Mouse (Mus musculus) gonadal fat pad, adult 2 months (tissue): ENCODE measurements around the gene Enpp3. TPM values are rescaled to one million over a fixed set of nuclear protein-coding genes. Genes with fewer than 3 reads are reported as not detected.

Source experiments
- DNase-seq: peaks from one replicate; pipeline ENCODE4 v3.0.0-alpha.2; 2012; ENCODE audit warnings: low read depth
- polyA plus RNA-seq: library from polyadenylated mRNA; depleted of rRNA; stranded (reverse); fragments of >200 nt; gene quantifications from 2 replicates; pipeline ENCODE4 v1.2.3, GENCODE M21; 2012; rRNA removed

The Enpp3 gene
- 2.4 and 2.5 TPM in 2 replicates for polyA plus RNA-seq

DNA sequence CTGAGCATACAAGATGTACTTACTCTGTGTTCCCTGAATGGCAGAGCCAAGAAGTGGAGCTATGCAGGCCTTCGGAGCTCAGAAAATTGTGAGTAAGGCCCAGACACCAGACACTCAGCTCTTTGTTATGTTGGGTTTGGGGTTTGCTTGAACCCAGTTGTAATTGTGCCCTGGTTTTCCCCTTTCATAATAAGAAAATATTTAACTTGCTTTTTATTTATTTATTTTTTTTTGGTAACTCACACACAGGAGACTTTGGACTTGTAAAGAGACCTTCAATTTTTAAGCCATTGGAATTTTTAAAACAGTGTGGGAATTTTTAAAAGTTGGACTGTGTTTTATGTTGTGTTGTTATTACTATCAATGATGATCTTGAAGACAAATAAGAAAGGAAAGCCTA lies at the start of gene Enpp3:
Gene Enpp3 (minus strand): TSS at position 148 of the 400 bp plus-strand sequence.
- no peak for DNase-seq

DNA sequence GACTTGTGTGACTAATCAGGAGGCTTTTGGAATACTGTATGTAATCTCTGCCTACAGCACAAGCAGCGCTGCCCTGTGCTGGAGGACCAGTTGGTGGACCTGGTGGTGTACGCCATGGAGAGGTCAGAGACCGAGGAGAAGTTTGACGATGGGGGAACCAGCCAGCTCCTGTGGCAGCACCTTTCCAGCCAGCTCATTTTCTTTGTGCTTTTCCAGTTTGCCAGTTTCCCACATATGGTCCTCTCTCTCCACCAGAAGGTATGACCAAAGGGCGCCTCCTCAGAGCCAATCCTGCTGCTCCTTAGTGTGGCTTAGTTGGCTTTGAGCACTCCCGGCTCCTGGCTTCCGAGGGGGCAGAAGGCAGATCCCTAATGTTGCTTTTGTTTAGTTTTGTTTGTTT lies 45.7 kb upstream of the Enpp3 start:
- DNase-seq: no peak

DNA sequence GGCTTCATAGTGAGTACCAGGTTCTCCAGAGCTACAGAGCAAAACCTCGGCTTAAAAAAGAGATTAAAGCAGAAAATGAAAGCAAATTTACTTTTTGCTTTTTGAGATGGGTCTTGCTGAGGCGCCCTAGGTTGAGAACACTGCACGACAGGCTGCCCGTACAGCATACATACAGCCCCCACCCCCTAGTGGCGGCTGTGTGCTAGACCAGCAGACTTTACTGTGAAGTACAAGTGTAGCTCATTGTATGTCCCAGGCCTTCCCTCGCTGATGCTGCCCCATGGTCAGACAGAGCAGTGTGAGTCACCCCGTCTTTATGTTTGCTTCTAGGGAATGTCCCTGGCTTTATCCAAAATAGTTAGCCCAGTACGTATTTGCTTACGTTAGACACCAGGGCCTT lies 43.4 kb upstream of the Enpp3 start:
- DNase-seq: no peak

DNA sequence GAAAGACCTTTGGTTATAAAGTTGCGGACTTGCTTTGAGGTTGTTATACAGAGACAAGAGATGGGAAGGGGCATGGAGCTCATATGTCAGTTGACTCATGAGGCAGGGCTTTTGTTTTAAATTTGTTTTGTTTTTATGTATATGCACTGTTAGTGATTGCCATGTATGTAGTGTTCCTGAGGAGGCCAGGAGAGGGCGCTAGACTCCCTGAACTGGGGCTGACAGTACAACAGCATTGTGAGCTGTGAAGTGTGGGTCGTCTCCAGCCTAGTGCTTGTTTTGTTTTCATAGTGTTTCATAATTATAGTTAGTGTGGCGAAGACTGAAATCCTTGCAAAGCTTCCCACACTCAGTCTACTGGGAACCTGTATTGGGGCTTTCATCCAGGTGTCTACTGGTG lies 31.0 kb upstream of the Enpp3 start:
- DNase-seq: no peak

DNA sequence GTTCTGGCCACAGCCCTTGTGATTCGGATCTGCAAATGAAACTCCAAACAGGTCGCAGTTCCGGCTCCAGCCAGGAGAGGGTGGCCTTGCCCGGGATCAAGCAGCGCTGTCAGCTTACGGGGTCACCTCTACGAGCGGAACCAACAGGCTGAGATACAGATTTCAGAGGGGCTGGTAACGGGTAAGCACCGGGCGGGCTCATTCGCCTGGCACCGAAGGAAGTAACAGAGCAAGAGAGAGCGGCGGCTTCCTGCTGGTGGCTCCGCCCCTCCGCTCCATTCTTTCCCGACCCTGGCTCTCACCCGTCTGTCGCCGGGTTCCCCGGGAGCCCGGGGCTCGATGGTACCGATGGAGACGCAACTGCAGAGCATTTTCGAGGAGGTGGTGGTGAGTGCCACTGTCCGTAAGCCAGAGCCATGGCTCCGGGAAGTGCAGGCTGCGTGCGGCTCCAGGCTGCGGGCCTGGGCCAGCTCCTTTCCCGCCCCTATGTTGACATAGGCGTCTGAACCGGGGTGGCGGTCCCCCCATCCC lies 27.2 kb upstream of the Enpp3 start, which contains the start of gene Med23:
Gene Med23 (plus strand): TSS at position 227 of the 531 bp plus-strand sequence.
- DNase-seq: peak; percentile 67

DNA sequence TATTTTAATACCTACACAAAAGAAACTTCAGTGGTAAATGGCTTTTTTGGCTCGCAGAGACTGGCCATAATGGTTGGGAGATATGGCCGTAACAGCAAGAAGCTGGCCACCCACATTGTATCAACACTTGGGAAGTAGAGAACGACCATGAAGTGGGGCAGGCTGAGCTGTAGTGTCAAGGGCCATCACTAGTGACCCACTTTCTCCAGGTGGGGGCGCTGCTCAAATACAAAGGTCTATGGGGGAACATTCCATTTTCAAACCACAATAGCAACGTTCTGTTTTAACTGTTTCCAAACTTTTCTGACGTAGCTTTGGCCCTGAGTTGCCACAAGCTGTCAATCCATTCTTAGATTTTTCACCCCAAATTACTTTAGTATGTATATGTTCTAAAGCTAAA lies 21.8 kb upstream of the Enpp3 start:
- DNase-seq: no peak

DNA sequence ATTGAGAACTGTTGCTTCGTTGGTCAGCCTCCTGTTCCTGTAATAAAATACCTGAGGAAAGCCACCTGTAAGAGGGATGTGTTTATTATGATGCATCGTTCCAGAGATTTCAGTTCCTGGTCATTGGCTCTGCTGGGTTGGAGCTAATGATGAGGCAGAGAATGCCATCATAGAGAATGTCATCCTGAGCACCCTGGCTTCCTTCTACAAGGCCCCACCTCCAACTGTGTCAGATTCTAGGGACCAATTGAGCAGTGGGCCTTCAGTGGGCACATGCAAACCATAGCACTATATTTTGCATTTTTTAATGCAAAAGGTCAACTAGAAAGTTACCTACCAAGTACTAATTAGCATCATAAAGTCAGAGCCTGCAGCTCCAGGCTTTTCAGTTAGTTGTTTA lies 20.5 kb upstream of the Enpp3 start:
- no peak for DNase-seq

DNA sequence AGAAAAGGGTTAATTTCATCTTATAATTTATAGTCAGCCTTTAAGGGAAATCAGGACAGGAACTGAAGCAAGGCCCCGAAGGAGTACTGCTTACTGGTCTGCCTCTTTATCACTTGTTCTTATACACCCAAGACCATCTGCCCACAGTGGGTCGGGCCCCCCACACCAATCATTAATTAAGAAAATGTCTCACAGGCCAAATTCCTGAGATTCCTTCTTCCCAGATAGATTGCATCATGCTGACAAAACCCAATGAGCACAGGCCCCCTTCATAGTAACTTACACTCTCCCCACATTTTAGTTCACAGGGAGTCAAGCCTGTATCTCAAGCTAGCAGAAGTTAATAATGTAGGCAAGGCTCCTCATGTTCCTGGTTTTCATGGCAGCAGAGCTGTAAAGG lies 625 bp downstream of the Enpp3 start:
- DNase-seq: no peak

DNA sequence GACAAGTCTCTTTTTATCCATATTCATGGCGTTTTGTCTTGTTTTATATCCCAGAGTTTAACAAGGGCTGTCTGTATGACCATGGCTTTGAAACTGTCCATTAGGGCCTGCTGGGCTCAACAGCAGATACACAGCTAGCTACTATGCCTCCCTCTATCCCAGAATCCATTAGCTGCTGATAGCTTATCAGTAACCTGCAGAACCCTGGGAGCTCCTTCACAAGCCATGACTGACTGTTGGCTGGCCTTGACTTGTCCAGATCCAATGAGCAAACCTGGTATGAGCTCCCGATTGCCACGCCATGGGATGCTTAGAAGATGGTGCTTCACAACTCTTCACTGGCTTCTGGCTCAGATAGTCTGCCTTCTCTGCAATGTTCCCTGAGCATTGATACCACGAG lies 1.8 kb downstream of the Enpp3 start:
- DNase-seq: no peak

DNA sequence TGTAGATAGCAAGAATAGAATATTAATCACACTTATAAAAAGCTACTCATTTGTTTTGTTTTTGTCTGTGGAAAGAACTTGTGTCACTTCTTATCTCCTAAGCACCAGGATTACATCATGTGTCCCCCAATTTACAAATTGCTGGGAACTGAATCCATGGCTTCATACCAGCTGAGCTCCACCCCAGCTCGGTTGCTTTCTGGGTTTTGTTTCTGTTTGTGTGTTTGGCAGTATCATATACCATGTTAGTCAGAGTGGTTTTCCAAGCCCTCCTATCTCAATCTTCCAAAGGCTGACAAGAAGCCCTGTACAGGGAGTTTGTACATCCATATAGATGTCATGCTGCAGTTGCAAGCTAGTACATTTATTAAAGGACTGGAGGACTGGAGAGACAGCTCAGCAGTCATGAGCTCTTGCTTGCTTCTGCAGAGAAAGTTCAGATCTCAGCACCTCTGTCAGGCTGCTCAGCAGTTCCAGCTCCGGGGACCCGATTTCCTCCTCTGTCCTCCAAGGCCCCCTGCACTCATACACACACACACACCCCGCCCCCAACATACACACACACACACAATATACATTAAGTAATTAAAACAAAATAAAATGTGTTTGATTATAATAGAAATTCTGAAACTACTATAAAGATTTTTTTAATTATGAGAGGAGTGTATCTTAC lies 6.1 kb downstream of the Enpp3 start:
- DNase-seq: no peak

DNA sequence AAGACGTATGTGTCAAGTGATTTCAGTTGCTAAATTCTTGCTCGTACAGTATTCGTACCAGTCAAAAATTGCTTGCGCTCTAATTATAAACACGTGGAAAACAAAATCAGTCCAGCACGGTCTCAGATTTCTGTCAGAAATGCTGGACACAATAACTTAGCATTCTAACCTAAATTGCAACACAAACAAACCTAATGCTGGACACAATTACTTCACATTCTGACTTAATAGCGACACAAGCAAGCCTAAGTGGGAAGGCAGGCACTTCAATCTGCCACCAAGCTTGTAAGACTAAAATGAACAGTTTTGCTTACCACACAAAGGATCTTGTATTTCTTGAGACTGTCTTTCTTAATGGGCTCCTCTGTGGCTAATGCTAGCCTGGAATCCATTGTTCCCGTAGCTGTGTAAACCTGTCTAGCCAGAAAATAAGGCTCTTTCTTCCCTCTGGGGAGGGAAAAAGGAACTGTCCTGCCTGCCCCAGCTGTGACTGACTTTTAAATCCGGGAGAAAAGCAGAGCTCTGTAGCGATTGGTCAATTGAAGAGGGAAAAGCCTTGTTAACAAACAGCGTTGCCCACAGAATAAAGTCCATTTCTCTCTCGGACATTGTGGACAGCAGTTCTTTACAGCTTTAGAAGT lies 6.8 kb downstream of the Enpp3 start:
- peak; percentile 28 for DNase-seq

DNA sequence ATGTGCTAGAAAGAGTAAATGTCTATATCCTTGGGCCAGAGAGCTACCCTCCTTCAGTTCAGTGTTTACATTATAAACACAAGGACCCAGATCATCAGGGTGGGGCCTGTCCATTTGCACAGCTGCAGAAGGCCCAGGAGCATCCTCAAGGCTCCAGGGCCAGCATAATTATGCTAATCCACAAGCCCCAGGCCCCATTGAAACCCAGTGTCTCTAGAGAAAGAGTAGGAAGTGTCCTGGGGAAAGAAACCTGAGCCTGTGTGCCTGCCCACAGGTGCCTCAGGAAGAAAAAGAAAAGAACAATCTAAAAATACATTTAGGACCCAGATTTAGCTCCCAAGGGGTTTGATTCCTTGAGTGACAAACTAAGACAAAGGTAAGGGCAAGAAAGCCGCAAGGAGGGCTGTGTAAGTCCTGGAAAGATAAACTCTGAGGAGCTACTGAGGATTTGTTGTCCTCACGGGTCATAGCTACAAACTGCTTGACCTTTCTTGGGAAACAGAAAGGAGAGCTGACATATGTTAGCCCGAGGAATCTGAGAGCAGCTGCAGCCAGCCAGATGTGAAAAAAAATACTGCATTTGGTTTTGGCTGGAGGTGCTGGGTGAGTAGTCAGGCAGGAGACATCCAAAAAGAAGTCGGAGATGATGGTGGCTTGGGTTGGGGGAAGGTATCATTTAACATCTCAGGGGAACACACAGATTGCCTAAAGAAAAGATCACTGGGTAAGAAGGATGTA lies 7.8 kb downstream of the Enpp3 start:
- DNase-seq: no peak

DNA sequence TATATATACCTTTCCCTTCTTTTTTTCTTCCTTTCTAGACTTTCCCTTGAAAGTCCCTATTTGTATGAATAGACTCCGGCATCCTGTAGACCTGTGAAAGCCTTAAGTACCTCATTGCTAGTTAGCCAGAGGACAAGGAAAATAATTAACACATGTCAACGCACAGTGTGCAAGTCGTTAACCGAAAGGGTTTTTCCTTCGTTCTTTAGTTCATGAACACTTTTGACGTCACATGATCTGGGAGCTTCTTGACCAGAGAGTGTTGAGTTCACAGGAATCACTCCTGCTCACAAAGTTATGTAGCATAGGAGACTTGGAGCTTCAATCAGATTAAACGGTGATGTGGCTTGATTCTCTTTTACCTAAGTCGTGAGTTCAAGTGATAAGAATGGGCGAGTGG lies 10.3 kb downstream of the Enpp3 start:
- no peak for DNase-seq

DNA sequence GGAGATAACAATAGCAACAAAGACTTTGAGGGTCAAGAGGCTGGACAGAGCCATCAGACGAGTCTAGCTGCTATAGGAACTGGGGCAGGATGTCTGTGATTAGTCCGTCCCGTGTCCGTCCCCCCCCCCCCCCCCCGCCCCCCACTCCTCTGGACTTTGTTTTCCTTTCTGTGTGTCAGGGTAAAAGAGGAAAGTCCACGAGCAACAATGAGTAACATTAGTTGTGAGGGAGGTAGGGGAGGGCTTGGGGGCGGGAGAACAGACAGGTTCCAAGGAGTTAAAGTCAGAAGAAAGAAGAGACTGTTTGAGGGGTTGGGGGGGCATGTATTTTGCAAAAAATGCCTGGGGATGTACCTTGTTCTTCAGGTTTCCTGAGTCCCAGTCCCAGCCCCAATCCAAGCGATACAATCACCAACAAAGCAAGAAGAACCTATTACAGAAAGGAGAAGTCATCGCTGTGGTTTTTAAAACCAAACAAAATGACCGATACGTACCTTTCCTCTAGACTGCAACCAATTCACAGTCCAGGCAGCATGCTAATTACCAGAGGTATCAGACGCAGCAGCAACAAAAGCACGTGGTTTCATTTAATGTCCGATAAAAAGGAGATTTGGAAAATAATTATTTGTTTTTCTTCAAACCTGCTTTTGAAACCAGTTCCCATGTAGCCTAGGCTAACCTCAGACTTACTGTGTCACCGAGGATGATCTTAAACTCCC lies 11.1 kb downstream of the Enpp3 start:
- no peak for DNase-seq

DNA sequence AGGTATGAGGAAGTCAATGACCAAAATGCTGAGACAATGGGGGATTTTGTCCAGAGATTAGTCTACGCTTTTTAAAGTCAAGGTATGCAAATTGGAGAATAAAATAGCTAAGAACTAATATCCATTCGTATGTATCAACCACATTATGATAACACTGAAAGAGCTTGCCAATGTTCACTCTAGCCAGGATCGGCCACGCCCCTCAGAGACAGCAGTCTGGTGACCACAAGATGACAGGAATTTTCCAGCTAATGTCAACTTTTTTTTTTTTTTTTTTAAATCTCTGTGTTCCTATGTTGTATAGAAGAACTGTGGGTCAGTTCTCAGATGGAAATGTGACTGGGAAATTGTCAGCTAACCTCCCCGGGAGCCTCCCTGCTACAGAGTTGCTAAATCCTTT lies 12.2 kb downstream of the Enpp3 start:
- DNase-seq: no peak

DNA sequence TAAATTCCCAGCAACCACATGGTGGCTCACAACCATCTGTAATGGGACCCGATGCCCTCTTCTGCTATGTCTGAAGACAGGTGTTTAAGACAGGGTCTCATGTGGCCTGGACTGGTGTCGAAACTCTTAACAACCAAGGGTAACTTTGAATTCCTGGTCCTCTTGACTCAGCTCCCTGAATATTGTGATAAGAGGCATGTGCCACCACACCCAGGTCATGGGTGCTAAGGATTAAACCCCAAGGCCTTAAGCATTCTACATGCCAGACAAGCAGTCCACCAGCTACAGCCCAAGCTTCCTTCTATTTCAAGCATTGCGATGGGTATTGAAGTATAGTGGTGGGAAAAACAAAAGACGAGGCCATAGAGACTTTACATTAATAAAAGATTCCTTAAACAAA lies 14.5 kb downstream of the Enpp3 start:
- no peak for DNase-seq

DNA sequence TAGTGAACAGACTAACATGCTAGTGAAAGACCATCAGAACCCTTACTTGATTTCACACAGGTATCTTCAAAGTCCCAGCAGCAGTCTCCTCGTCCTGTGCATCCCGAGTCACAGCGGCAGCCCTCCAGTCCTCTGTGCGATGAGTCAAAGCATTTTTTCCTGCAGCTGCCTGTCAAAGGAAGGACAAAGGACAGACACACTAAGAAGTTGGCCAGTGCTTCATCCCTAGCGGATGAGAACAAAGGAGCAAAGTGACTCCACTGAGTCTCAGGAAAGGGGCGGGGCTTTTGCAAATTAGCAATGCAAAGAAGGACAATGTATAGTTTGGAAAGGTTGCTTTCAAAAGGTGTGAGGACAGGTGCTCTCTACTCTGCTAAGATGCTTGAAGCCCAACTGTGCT lies 16.5 kb downstream of the Enpp3 start:
- no peak for DNase-seq

DNA sequence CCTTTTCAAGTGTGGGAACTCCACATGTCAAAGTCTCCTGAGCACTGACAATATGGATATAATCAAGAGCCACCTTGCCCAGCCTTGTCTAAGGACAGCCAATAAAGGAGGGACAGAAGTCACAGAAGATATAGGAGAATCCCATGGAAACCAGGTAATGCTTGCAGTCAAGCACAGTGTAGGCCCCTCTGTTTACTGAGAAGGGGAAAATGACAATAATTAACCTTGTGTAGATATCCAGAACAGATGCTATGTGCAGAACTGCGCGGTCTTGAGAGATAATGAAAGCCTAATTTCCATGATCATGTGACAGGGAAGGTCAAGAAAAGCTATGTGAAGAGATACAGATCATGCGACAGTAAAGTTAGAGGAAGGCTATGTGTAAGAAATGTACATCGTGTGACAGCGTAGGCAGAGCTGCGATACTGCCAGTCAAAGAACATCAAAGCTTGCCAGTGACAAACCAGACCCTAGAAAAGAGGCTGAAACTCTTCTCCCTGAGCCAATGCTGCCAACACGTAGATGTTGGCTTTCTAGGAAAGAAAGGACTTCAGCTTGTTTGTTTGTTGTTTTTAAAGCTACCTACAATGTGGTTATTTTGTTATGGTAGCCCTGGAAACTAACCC lies 17.1 kb downstream of the Enpp3 start:
- no peak for DNase-seq

DNA sequence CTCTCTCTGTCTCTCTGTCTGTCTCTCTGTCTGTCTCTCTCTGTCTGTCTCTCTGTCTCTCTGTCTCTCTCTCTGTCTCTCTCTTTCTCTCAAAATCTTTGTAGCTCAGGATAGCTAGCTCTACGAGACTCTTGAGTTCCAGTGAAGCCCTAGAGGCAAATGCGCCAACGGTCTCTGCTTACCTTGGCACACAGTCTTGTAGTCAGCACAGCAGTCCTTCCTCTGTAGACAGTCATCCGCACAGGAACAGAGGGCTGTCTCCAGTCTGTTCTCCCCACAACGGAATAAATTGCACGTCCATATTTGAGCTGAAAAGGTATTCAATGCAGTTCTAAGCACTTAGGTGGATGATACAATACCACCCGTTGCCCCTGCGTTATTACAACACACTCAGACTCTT lies 18.0 kb downstream of the Enpp3 start:
- DNase-seq: no peak

DNA sequence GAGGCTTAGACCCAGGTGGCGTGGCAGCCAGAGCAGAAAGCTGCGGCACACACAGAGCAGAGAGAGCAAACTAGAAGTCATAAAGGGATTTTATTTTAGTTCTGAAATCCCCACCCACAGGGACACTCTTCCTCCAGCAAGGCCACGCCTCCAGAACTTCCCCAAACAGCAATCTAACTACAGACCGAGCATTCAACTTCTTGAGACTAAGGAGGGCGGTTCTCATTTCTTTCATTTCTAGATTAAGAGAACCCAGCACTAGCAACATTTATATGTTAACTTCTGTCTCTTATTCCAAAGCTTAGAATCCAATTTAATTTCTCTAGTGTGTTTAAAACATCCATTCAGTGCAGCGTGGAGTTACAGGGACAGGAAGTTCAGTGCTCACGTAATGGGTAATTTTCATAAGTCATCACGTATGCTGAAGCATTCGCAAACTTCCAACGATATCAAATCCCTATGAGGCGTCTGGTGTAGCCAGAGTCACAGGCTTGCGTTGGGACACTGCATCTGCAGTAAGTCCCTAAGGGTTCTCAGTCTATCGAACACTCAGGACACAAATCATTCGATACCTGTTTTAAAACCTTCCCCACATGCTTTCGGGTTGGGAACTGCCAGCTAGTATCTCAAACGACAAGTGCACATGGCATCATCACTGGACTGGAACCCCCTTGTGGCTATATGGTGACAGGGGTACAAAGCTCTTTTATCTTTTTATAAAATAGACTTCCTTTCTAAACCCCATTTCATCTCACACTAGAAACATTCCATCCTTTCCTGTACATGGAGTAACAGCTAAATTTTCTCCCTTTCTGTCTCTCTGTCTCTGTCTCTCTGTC lies 18.7 kb downstream of the Enpp3 start:
- no peak for DNase-seq

DNA sequence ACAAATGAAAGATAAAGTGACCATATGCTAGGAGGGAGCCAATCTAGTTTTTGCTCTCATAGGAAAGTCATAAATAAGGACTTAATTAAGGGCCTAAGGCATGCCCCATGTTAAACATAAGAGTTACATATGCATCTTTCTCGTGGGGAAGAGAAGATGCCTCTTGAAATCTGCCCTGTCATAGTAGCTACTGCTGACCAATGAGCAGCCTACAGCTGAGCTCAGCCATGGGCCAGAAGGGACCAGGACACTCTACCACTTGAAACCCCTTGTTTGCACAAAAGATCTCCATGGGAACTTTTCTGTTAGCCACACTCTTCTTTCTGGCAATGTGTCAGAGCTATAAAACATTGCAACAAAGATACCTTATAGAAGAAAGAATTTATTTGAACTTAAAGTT lies 19.4 kb downstream of the Enpp3 start:
- no peak for DNase-seq
